Mouse (Mus musculus): ENCODE data around the gene Prr14l. TPM values are rescaled to one million over a fixed set of nuclear protein-coding genes. Genes with fewer than 3 reads are reported as not detected.
"Not testable (repeated sequence)": the region's sequence is repeated elsewhere in the genome, so short reads cannot be mapped to it uniquely, and the experiment has no call there.

The Prr14l gene
- polyA plus RNA-seq, 1 experiment from 2014 or later: 12.2 TPM

GRCm38 (mm10) chr5:32849580-32849979 is 4.5 kb downstream of the Prr14l start:
- not testable (repeated sequence) for H3K9me3 ChIP-seq; H3K9ac ChIP-seq; H3K27ac ChIP-seq; H3K27me3 ChIP-seq; H3K4me2 ChIP-seq; H3K4me3 ChIP-seq; ATAC-seq (ENCODE audit: low FRiP score)
- peaks cover 39% of the 10 kb centered on the region for H3K36me3 ChIP-seq
- H3K4me1 ChIP-seq (replicated peaks): peaks cover 27% of the 10 kb centered on the region
- WGBS: 89% methylated on average over 3 of the region's 3 CpGs

DNA sequence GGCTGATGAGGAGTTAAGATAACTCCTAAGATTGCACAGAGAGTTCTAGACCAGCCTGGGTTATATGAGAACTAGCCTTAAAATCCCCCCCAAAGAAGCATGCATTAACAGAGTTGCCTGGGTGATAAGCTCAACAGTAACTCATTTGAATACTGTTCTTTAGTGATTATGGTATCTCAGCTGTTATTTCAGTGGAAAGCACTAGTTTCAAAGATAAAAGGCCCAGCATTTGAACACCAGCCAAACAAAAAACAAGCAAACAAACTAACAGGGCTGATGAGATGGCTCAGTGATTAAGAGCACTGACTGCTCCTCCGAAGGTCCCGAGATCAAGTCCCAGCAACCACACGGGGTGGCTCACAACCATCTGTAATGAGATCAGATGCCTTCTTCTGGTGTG is 4.9 kb downstream of the Prr14l start:
- WGBS: 97% methylated on average over 3 of the region's 3 CpGs
- no peak overlapping the region for H3K4me2 ChIP-seq
- H3K36me3 ChIP-seq: peaks cover 43% of the 10 kb centered on the region
- no peak for ATAC-seq (ENCODE audit: low FRiP score)
- no peak overlapping the region for H3K4me3 ChIP-seq
- no peak overlapping the region for H3K9ac ChIP-seq
- H3K27ac ChIP-seq: no peak overlapping the region
- H3K4me1 ChIP-seq (replicated peaks): peaks cover 27% of the 10 kb centered on the region
- H3K9me3 ChIP-seq: no peaks in the 10 kb centered on the region
- no peaks in the 10 kb centered on the region for H3K27me3 ChIP-seq

DNA sequence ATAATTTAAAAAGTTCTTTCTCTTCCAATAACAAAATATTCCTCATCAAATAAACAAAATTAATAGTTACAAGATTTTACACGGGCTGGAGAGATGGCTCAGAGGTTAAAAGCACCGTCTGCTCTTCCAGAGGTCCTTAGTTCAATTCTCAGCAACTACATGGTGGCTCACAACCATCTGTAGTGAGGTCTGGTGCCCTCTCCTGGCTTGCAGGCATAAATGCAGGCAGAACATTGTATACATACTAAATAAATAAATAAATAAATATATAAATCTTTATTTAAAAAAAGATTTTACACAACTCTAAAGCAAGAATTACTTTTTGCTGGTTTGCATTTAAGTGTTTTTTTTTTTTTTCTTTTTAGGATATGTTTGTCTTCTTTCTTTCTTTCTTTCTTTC is 14.0 kb downstream of the Prr14l start:
- peaks cover 88% of the 10 kb centered on the region for H3K36me3 ChIP-seq

DNA sequence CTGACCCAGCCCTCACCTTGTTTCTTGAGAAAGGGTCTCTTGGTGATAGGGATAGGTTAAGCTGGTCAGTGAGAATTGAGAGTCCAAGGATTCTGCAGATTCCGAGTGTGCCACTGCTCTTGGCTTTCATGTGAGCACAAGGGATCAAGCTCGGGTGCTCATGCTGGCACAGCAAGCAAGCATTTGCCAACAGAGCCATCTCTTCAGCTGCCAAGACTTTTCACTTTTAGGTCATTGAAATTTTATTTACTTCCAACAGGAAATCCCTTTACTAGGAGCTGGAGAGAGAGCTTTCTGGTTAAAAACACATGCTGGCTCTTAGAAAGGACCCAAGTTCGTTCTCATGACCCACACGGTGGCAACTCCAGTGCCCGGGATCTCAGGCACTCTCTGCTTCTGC is 17.1 kb downstream of the Prr14l start:
- H3K27ac ChIP-seq: no peak overlapping the region
- H3K4me2 ChIP-seq: no peak overlapping the region
- no peak for ATAC-seq (ENCODE audit: low FRiP score)
- H3K4me3 ChIP-seq: no peak overlapping the region
- no peak overlapping the region for H3K9ac ChIP-seq
- no peaks in the 10 kb centered on the region for H3K27me3 ChIP-seq
- 91% methylated on average over 5 of the region's 5 CpGs for WGBS
- H3K36me3 ChIP-seq: peaks cover 84% of the 10 kb centered on the region
- H3K4me1 ChIP-seq (replicated peaks): no peaks in the 10 kb centered on the region
- H3K9me3 ChIP-seq: no peaks in the 10 kb centered on the region

More for the DNA sequence above, 14.0 kb downstream of the Prr14l start:
- Histone ChIP-seq H3K27ac (no peak overlapping the region), H3K4me3 (no peak overlapping the region), H3K27me3 (no peaks in the 10 kb centered on the region), H3K4me1 (replicated peaks) (no peaks in the 10 kb centered on the region), H3K9ac (no peak overlapping the region), H3K9me3 (no peaks in the 10 kb centered on the region), H3K4me2 (no peak overlapping the region)
- 95% methylated on average over 2 of the region's 2 CpGs for WGBS
- no peak for ATAC-seq (ENCODE audit: low FRiP score)

DNA sequence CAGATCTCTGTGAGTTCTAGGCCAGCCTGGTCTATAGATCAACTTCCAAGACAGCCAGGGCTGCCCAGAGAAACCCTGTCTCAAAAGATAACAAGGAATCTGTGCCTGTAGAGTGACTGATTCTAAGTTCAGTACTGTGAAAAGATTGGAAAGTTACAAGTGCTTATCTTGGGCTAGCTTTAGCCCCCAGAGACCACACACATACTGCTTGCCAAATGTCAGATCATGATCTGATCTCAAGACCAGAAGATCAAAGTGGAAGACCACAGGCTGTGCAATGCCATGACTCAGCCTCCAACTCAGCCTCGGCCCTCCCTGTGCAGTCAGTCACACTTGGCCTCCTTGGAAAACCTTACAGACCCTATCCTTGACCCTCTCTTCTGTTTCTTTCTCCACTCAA is 19.6 kb downstream of the Prr14l start:
- H3K27me3 ChIP-seq: no peaks in the 10 kb centered on the region
- H3K36me3 ChIP-seq: peaks cover 85% of the 10 kb centered on the region
- no peak overlapping the region for H3K9ac ChIP-seq
- no peak overlapping the region for H3K27ac ChIP-seq
- WGBS: 96% methylated on average over 1 of the region's 1 CpGs
- no peak overlapping the region for H3K4me3 ChIP-seq
- ATAC-seq (ENCODE audit: low FRiP score): no peak
- H3K4me2 ChIP-seq: no peak overlapping the region
- H3K9me3 ChIP-seq: no peaks in the 10 kb centered on the region
- no peaks in the 10 kb centered on the region for H3K4me1 ChIP-seq (replicated peaks)

GRCm38 (mm10) chr5:32830054-32830453 is 24.0 kb downstream of the Prr14l start:
- Histone ChIP-seq H3K27me3 (no peaks in the 10 kb centered on the region), H3K4me1 (replicated peaks) (no peaks in the 10 kb centered on the region), H3K4me2 (no peak overlapping the region), H3K9me3 (no peaks in the 10 kb centered on the region), H3K36me3 (peaks cover 86% of the 10 kb centered on the region), H3K9ac (no peak overlapping the region), H3K27ac (no peak overlapping the region), H3K4me3 (no peak overlapping the region)
- ATAC-seq (ENCODE audit: low FRiP score): no peak
- WGBS: 97% methylated on average over 2 of the region's 2 CpGs

- H3K9ac ChIP-seq; H3K4me3 ChIP-seq; H3K27me3 ChIP-seq; H3K4me1 ChIP-seq (replicated peaks); H3K9me3 ChIP-seq; H3K4me2 ChIP-seq; ATAC-seq (ENCODE audit: low FRiP score); H3K27ac ChIP-seq: not testable (repeated sequence)
- H3K36me3 ChIP-seq: peaks cover 73% of the 10 kb centered on the region
- 95% methylated on average over 1 of the region's 1 CpGs for WGBS
These were observed 25.3 kb downstream of the Prr14l start for GRCm38 (mm10) chr5:32828766-32829165.

- H3K4me3 ChIP-seq: no peak within 1 kb of the TSS
- no peak within 1 kb of the TSS for H3K4me2 ChIP-seq
- H3K9ac ChIP-seq: no peak within 1 kb of the TSS
- H3K27me3 ChIP-seq: no peaks in the 10 kb centered on the region
- 95% methylated on average over 7 of the region's 7 CpGs for WGBS
- no peak within 1 kb of the TSS for H3K27ac ChIP-seq
- H3K36me3 ChIP-seq: peaks cover 66% of the 10 kb centered on the region
- no peak for ATAC-seq (ENCODE audit: low FRiP score)
- no peaks in the 10 kb centered on the region for H3K9me3 ChIP-seq
- H3K4me1 ChIP-seq (replicated peaks): no peaks in the 10 kb centered on the region
These were observed 27.0 kb downstream of the Prr14l start, which contains the start of gene Gm20671 for GRCm38 (mm10) chr5:32827009-32827408. Gm20671 (minus strand) TSS chr5:32827109.

DNA sequence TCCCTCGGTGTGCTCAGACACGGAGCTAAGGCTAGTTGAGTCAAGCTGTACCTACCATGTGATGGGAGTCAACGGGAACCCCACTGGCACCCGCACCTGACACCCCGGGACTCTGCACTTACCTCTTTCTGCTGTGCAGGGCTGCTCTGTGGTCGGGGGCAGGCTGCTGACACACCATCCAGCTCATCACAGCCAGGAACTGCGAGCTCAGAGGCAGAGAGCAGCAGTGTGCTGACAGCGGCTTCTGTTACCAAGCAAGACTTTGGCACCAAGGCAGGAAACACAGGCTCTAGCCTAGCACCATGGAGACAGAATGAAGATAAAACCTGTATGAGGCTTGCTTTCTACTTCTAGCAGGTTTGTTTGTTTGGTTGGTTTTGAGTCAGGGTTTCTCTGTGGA is 33.6 kb downstream of the Prr14l start:
- no peaks in the 10 kb centered on the region for H3K9me3 ChIP-seq
- H3K4me1 ChIP-seq (replicated peaks): no peaks in the 10 kb centered on the region
- no peak overlapping the region for H3K9ac ChIP-seq
- no peak overlapping the region for H3K4me2 ChIP-seq
- H3K36me3 ChIP-seq: peaks cover 64% of the 10 kb centered on the region
- no peak for ATAC-seq (ENCODE audit: low FRiP score)
- no peak overlapping the region for H3K4me3 ChIP-seq
- H3K27ac ChIP-seq: no peak overlapping the region
- WGBS: 94% methylated on average over 8 of the region's 8 CpGs
- no peaks in the 10 kb centered on the region for H3K27me3 ChIP-seq

DNA sequence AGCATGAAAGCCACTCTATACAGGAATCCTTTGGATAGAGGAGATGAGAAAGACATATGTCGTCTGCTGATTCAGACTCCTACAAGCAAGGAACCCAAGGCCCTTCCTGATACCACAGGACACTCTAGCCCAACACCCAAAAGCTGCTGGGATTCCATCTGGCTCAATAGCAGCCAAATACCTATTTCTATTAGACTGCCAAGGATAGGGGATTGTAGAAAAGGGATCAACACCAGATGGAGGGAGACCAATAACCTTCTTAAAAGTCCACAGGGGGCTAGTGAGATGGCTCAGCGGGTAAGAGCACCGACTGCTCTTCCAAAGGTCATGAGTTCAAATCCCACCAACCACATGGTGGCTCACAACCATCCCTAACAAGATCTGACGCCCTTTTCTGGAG is 38.7 kb downstream of the Prr14l start:
- no peak overlapping the region for H3K27ac ChIP-seq
- WGBS: 95% methylated on average over 4 of the region's 4 CpGs
- H3K4me1 ChIP-seq (replicated peaks): no peaks in the 10 kb centered on the region
- no peaks in the 10 kb centered on the region for H3K9me3 ChIP-seq
- H3K27me3 ChIP-seq: no peaks in the 10 kb centered on the region
- no peak overlapping the region for H3K9ac ChIP-seq
- ATAC-seq (ENCODE audit: low FRiP score): no peak
- H3K4me3 ChIP-seq: no peak overlapping the region
- H3K36me3 ChIP-seq: peaks cover 71% of the 10 kb centered on the region
- no peak overlapping the region for H3K4me2 ChIP-seq

- H3K27ac ChIP-seq; ATAC-seq (ENCODE audit: low FRiP score); H3K9me3 ChIP-seq; H3K4me3 ChIP-seq; H3K27me3 ChIP-seq; H3K4me2 ChIP-seq: not testable (repeated sequence)
- Histone ChIP-seq H3K4me1 (replicated peaks) (peaks cover 25% of the 10 kb centered on the region), H3K36me3 (peaks cover 24% of the 10 kb centered on the region), H3K9ac (peak overlapping the region; percentile 82; the same call in 1 of the 2 replicates)
- 67% methylated on average over 1 of the region's 1 CpGs for WGBS
These were observed 67.6 kb downstream of the Prr14l start for GRCm38 (mm10) chr5:32786454-32786853.

DNA sequence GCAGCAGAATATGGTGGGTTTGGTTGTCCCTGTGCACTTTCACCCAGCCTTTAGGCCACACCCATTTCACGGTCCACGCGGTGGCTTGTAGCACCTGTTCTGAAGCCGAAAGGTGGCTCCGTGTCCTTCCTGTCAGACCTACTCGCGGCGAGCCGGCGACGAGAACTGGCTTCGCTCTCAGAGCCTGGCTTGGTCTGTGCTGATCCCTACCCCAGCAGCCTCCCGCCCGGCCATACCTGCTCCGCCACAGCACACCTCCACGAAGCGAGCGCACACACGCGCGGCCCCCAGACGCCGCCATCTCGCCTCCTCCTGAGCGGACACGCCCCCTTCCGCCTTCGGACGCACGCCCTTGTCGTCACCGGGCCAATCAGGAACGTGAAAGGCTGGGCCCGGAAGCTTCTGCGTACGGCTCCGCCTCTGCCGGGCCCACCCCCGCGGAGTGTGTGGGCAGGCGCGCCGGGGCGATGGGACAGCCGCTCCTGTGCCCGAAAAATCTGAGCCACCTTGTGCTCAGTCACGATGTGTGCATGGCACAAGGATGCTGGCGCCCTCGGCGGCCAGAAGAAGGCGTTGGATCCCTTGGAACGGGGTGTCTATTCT is 68.6 kb downstream of the Prr14l start, which contains the start of gene Pisd:
Pisd (minus strand) TSS at position 334 of the 603 bp plus-strand sequence.
- peak; percentile 100 for ATAC-seq (ENCODE audit: low FRiP score)
- WGBS: under 1% methylated on average over 51 of the region's 52 CpGs
- H3K4me1 ChIP-seq (replicated peaks): peaks cover 25% of the 10 kb centered on the region
- H3K9ac ChIP-seq: peak within 1 kb of the TSS; percentile 82
- peaks cover 19% of the 10 kb centered on the region; the same call in 1 of the 2 replicates for H3K36me3 ChIP-seq
- H3K27me3 ChIP-seq: no peaks in the 10 kb centered on the region
- H3K27ac ChIP-seq: peak within 1 kb of the TSS; percentile 90
- H3K9me3 ChIP-seq: no peaks in the 10 kb centered on the region
- H3K4me3 ChIP-seq: peak within 1 kb of the TSS; percentile 79
- peak within 1 kb of the TSS; percentile 68 for H3K4me2 ChIP-seq

DNA sequence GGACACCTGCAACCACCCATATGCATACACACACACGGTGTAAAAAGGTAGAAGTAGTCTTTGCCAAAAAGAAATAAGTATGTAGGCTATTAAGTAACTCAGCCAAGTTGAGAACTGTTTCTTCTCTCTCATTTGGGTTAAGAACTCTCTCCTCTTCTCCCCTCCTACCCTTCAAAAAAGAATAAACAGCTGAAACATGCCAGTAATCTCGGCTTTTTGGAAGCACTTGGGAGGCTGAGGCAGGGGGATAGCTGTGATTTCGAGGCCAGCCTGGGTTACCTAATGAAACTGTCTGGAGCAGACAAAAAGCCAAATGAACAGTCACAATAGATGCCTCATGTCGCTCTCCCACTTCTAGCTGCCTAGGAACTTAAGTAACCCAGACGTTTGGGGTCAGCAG is 69.3 kb downstream of the Prr14l start:
- no peaks in the 10 kb centered on the region for H3K9me3 ChIP-seq
- 23% methylated on average over 5 of the region's 5 CpGs for WGBS
- ATAC-seq (ENCODE audit: low FRiP score): no peak
- H3K27me3 ChIP-seq: no peaks in the 10 kb centered on the region
- H3K4me3 ChIP-seq: peak overlapping the region; percentile 79
- H3K36me3 ChIP-seq: peaks cover 22% of the 10 kb centered on the region
- H3K4me2 ChIP-seq: peak overlapping the region; percentile 68
- H3K27ac ChIP-seq: peak overlapping the region; percentile 90; the same call in 1 of the 2 replicates
- peaks cover 25% of the 10 kb centered on the region for H3K4me1 ChIP-seq (replicated peaks)
- H3K9ac ChIP-seq: peak overlapping the region; percentile 82

Data from hindbrain, embryonic 13.5 days (tissue).